Mouse (Mus musculus) layer of hippocampus, adult 9-10 months (tissue): ENCODE results near the gene Tsnaxip1.
A peak's percentile ranks its signal among the peaks of the same experiment; 100 is the strongest.
"Not testable (repeated sequence)": the region's sequence is repeated elsewhere in the genome, so short reads cannot be mapped to it uniquely, and the experiment has no call there.

Experiments
- DNase-seq: peaks from one replicate; pipeline ENCODE4 v3.0.0; 2022; ENCODE audit warnings: low spot score

The Tsnaxip1 gene

GRCm38 (mm10) chr8:105819659-105820058 is 7.9 kb upstream of the Tsnaxip1 start:
- no peak for DNase-seq

- no peak for DNase-seq
Measured at GRCm38 (mm10) chr8:105820925-105821324, 6.6 kb upstream of the Tsnaxip1 start.

- DNase-seq = no peak
Measured at GRCm38 (mm10) chr8:105825506-105825905, 2.0 kb upstream of the Tsnaxip1 start.

GRCm38 (mm10) chr8:105826379-105826778 is 1.2 kb upstream of the Tsnaxip1 start:
- no peak for DNase-seq

GRCm38 (mm10) chr8:105833740-105834139 is 6.2 kb downstream of the Tsnaxip1 start:
- not testable (repeated sequence) for DNase-seq

- no peak for DNase-seq
Measured at GRCm38 (mm10) chr8:105835318-105835717, 7.8 kb downstream of the Tsnaxip1 start.

GRCm38 (mm10) chr8:105836991-105837390 is 9.5 kb downstream of the Tsnaxip1 start:
- DNase-seq = no peak

GRCm38 (mm10) chr8:105839209-105839608 is 11.7 kb downstream of the Tsnaxip1 start:
- no peak for DNase-seq

- no peak for DNase-seq
Measured at GRCm38 (mm10) chr8:105846678-105847077, 19.1 kb downstream of the Tsnaxip1 start.

- DNase-seq = no peak
Measured at GRCm38 (mm10) chr8:105850014-105850413, 22.5 kb downstream of the Tsnaxip1 start.

GRCm38 (mm10) chr8:105850611-105851010 is 23.1 kb downstream of the Tsnaxip1 start:
- DNase-seq = no peak

- DNase-seq = no peak
Measured at GRCm38 (mm10) chr8:105851651-105852143, 24.2 kb downstream of the Tsnaxip1 start.

- DNase-seq = no peak
Measured at GRCm38 (mm10) chr8:105852146-105852729, 24.7 kb downstream of the Tsnaxip1 start.

- no peak for DNase-seq
Measured at GRCm38 (mm10) chr8:105853178-105853577, 25.6 kb downstream of the Tsnaxip1 start, which contains the start of gene Cenpt. Gene Cenpt, minus strand, starts transcription at chr8:105853278.

GRCm38 (mm10) chr8:105854303-105854702 is 26.8 kb downstream of the Tsnaxip1 start:
- DNase-seq = no peak

GRCm38 (mm10) chr8:105854715-105855216 is 27.2 kb downstream of the Tsnaxip1 start, which contains the start of gene Thap11:
Gene Thap11, plus strand, starts transcription at chr8:105855132.
- peak; percentile 89 for DNase-seq

GRCm38 (mm10) chr8:105855248-105856167 is 28.0 kb downstream of the Tsnaxip1 start:
- DNase-seq = no peak

GRCm38 (mm10) chr8:105856168-105856835 is 28.8 kb downstream of the Tsnaxip1 start:
- no peak for DNase-seq

GRCm38 (mm10) chr8:105858495-105858894 is 31.0 kb downstream of the Tsnaxip1 start:
- DNase-seq = no peak

- DNase-seq = no peak
Measured at GRCm38 (mm10) chr8:105859314-105859713, 31.8 kb downstream of the Tsnaxip1 start.

- peak; percentile 89 for DNase-seq
Measured at GRCm38 (mm10) chr8:105860143-105860981, 32.8 kb downstream of the Tsnaxip1 start, which contains the start of gene Nutf2. Gene Nutf2, plus strand, starts transcription at chr8:105860580.
